Mouse (Mus musculus) hindbrain, embryonic 10.5 days (tissue): ENCODE data around the gene Sst. TPM values are rescaled to one million over a fixed set of nuclear protein-coding genes. Genes with fewer than 3 reads are reported as not detected.
"Not testable (repeated sequence)": the region's sequence is repeated elsewhere in the genome, so short reads cannot be mapped to it uniquely, and the experiment has no call there.

ENCODE experiments used
- DNase-seq: peaks from one replicate; pipeline ENCODE4 v3.0.0-alpha.2; 2017; ENCODE audit warnings: low spot score
- H3K27ac ChIP-seq: fragments of 300-500 bp; sonication (generic); 2 replicates; pipeline ENCODE4 v1.5.1; 2016; ENCODE audit warnings: mild to moderate bottlenecking, moderate library complexity
- H3K27me3 ChIP-seq: fragments of 300-500 bp; sonication (generic); 2 replicates; pipeline ENCODE4 v1.6.1; 2016; ENCODE audit warnings: mild to moderate bottlenecking; ENCODE audit not compliant: poor library complexity, insufficient read depth, severe bottlenecking
- H3K36me3 ChIP-seq: fragments of 300-500 bp; sonication (generic); 2 replicates; pipeline ENCODE4 v1.6.1; 2016; ENCODE audit warnings: mild to moderate bottlenecking, moderate library complexity
- H3K4me1 ChIP-seq: fragments of 300-500 bp; sonication (generic); replicated peaks from 2 replicates; pipeline ENCODE4 v1.6.1; 2016; ENCODE audit warnings: mild to moderate bottlenecking
- H3K4me3 ChIP-seq: fragments of 300-500 bp; sonication (generic); 2 replicates; pipeline ENCODE4 v1.5.1; 2016; ENCODE audit warnings: mild to moderate bottlenecking, moderate library complexity
- H3K9me3 ChIP-seq: fragments of 300-500 bp; sonication (generic); 2 replicates; pipeline ENCODE4 v1.6.1; 2016; ENCODE audit warnings: mild to moderate bottlenecking, moderate library complexity
- WGBS: fragments of 180-500 bp; shearing (Covaris S2); methylation state at CpG from one replicate; pipeline ENCODE4 v1.1.7; 2016; 5-methylcytosine and 5-hydroxymethylcytosine counted together
- polyA plus RNA-seq: library from polyadenylated mRNA; unstranded; fragments of >200 nt; fragmentation: Nextera tagmentation; extraction: Ambion mirVana; gene quantifications from 2 replicates; pipeline ENCODE4 v1.2.1, GENCODE M21; 2016

Gene Sst
- polyA plus RNA-seq = 101 and 111 TPM in 2 replicates

DNA sequence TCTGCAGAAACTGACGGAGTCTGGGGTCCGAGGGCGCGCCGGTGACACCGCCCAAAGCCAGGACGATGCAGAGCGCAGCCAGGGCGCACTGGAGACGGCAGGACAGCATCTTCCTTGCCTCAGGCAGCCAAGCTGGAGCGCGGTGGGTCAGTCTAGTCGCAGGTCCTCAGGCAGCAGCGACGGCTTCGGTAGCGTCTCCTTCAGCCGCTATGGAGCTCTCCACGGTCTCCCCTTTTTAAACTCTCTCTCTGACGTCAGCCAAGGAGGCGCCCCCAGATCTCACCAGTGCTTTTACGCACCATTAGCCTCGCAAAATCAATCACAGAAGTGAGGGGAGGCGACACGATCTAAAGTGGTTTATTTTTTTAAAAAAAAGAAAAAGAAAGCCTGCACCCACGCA lies at the start of gene Sst:
Sst (minus strand) TSS at position 323 of the 400 bp plus-strand sequence.
- 6% methylated on average over 26 of the region's 26 CpGs for WGBS
- H3K27me3 ChIP-seq = peaks cover 39% of the 10 kb centered on the region
- H3K4me1 ChIP-seq = peaks cover 11% of the 10 kb centered on the region; the same call in 1 of the 2 replicates
- H3K4me3 ChIP-seq = peak within 1 kb of the TSS; percentile 37
- peak; percentile 18 for DNase-seq
- H3K9me3 ChIP-seq = no peaks in the 10 kb centered on the region
- no peak within 1 kb of the TSS for H3K27ac ChIP-seq
- no peaks in the 10 kb centered on the region for H3K36me3 ChIP-seq

DNA sequence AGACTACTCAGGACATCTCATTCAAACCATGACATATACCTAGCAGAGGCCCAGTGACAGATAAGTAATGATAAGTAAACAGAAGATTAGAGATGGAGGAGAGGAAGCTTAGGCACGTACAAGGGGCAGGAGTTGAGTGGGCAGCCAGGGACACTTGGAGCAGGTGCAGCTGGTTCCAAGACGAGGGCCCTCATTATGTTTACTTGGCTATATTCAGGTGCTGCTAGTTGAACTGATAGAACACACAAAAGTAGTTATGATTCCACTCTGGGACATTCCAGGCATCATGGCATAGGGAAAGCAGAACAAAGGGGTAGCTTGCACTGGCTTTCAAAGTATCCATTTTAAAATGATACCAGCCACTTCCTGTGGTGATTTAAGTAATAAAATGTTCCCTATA lies 43.6 kb upstream of the Sst start:
- no peak overlapping the region for H3K4me3 ChIP-seq
- 90% methylated on average over 2 of the region's 2 CpGs for whole genome bisulfite sequencing
- H3K36me3 ChIP-seq = no peaks in the 10 kb centered on the region
- no peaks in the 10 kb centered on the region for H3K4me1 ChIP-seq
- DNase-seq = no peak
- no peaks in the 10 kb centered on the region for H3K9me3 ChIP-seq
- H3K27ac ChIP-seq = no peak overlapping the region
- no peaks in the 10 kb centered on the region for H3K27me3 ChIP-seq

DNA sequence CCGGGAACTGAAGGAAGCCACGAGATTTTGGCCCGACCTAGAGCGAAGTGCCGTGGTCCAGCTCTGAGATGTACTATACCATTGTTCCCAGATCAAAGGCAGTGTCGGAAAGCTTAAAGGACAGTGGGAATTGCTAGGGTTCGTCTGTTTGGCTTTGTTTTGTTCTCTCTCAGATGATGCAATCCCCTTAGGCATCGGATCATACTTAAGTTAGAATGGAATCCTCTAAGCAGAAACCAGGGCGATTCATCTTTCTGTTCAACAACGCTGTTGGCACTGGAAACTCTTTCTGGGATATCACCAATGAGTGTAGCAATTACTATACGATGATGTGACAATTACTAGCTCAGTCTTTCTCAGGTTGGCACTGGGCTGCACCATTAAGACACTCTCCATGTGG lies 41.5 kb upstream of the Sst start, which contains the start of gene Rtp2:
Rtp2 (minus strand) TSS at position 101 of the 400 bp plus-strand sequence.
- Histone ChIP-seq H3K27me3 (no peaks in the 10 kb centered on the region), H3K4me3 (no peak within 1 kb of the TSS), H3K27ac (no peak within 1 kb of the TSS), H3K36me3 (no peaks in the 10 kb centered on the region), H3K4me1 (no peaks in the 10 kb centered on the region), H3K9me3 (no peaks in the 10 kb centered on the region)
- no peak for DNase-seq
- 77% methylated on average over 11 of the region's 11 CpGs for WGBS

DNA sequence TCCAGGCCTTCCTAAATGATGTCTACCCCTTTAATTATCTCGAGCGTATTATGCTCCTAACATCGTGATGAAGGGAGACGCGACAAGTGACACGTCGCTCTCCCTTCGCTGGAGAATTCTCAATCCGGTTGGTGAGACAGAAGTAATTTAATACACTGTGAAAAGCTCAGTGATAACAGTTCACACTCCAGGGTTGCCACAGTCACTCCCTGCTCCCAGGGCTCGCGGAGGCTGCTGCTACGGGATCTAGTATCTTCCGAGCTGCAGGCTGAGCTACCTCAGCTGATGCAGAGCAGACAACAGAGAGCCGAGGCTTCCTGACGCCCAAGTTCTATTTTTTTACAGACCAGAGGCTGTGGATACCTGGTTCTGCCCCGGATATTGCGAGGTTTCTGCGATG lies 40.5 kb upstream of the Sst start:
- DNase-seq = no peak
- no peaks in the 10 kb centered on the region for H3K9me3 ChIP-seq
- 82% methylated on average over 18 of the region's 18 CpGs for WGBS

DNA sequence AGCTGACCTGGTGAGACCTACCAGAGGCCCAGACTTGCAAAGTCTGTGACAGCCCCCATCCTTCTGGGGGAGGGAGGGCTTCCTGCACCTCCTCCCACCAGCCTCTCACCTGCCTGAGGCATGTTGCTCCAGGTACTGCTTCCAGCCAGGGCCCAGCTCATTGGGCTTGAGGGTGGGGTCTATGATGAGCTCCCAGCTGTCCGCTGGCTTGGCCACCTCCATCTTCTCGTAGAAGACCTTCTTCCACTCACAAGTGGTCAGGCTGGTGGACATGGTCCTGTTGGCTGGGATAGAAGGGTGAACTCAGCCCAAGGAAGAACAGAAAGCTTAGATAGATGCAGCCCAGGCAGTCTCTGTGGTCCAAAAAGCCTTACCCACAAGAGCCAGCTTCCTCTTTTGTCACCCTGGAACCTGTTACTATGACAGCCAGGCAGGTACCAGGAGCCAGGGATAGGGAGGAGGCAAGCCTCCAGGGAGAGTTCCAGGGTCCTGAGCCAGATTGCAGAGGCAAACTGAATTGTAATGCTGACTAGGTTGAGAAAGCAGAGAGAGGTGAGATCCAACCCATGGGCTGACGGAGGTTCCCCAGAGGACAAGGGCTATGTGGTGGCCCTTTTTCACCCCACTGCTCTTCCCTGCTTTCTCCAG lies 39.8 kb upstream of the Sst start:
- Histone ChIP-seq H3K36me3 (no peaks in the 10 kb centered on the region), H3K9me3 (no peaks in the 10 kb centered on the region), H3K27me3 (no peaks in the 10 kb centered on the region), H3K27ac (no peak overlapping the region), H3K4me1 (no peaks in the 10 kb centered on the region), H3K4me3 (no peak overlapping the region)
- WGBS = 86% methylated on average over 3 of the region's 3 CpGs
- no peak for DNase-seq

More for the DNA sequence above, 40.5 kb upstream of the Sst start:
- Histone ChIP-seq H3K4me3 (no peak overlapping the region), H3K4me1 (no peaks in the 10 kb centered on the region), H3K36me3 (no peaks in the 10 kb centered on the region), H3K27ac (no peak overlapping the region), H3K27me3 (no peaks in the 10 kb centered on the region)

DNA sequence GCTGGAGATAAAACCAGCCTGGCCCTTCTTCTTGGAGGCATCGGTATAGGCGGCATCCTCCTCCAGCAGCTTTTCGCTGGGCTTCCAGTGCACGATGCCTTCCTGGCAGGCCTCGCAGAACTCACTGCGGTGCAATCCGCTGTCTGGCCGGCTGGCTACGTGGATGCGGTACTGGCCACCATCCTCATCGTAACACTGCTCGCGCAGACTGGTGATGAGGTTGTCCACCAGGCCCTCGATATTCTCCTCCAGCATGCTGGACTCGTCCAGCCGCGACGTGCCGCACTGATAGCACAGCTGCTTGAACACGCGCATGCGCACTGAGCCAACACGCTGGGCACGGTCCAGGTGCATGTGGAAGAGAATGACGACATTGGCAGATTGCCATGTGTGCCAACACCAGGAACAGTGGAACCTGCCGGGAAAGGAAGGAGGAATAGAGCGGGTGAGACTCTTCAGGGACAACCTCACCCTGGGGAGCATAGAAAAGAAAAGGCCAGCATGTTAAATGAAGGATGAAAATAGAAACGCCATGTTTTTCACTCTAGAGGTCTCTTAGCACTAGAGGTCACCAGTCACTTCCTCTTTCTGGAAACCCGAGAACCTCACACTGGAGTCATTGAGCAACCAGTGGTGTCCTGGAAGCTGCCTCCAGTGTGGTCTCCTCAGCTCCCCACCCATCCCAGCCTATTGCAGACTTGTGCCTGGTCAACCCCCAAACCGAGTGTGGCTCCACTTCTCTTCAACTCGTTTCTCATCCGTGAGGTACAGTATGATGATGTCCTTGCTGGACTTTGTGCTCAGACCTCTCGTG lies 36.8 kb upstream of the Sst start:
- 94% methylated on average over 33 of the region's 33 CpGs for WGBS
- Histone ChIP-seq H3K4me1 (no peaks in the 10 kb centered on the region), H3K9me3 (no peaks in the 10 kb centered on the region), H3K27ac (no peak overlapping the region), H3K27me3 (no peaks in the 10 kb centered on the region), H3K4me3 (no peak overlapping the region), H3K36me3 (no peaks in the 10 kb centered on the region)
- DNase-seq = no peak

DNA sequence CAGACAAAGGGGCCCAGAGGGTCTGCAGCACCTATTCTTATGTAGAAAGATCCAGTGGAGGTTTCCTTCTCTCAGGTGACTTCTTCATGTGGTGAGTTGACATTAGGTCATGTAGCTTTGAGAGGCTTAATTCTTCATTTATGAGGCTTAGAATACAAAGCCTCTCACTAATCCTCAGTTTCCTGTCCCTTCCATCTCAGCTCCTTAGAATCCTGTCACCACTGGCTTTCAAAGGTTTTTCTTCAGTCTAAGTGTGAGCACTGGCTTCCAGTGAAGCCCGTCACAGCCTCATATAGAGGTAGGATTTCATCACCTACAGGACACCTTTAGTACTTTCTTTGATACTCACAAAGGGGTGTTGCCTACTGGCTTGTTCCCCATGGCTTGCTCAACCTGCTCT lies 32.1 kb upstream of the Sst start:
- DNase-seq = no peak
- WGBS = 88% methylated on average over 1 of the region's 1 CpGs
- Histone ChIP-seq H3K4me3 (no peak overlapping the region), H3K27me3 (no peaks in the 10 kb centered on the region), H3K36me3 (no peaks in the 10 kb centered on the region), H3K9me3 (no peaks in the 10 kb centered on the region), H3K27ac (no peak overlapping the region), H3K4me1 (no peaks in the 10 kb centered on the region)

DNA sequence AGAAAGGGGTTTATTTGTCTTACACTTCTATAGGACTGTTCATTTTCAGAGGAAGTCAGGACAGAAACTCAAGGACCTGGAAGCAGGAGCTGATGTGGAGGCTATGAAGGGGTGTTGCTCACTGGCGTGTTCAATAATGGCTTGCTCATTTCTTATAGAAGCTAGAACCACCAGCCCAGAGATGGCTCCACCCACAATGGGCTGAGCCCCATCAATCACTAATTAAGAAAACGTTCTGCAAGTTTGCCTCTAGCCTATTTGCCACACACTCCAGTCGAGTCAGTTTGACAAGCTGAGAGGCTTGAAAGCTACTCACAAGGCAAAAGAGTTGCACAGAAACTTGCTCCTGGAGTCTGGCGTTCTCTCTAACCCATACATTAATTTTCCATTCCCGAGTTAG lies 30.9 kb upstream of the Sst start:
- H3K27ac ChIP-seq = no peak overlapping the region
- no peak overlapping the region for H3K4me3 ChIP-seq
- 82% methylated on average over 5 of the region's 5 CpGs for WGBS
- H3K36me3 ChIP-seq = no peaks in the 10 kb centered on the region
- H3K4me1 ChIP-seq = no peaks in the 10 kb centered on the region
- H3K27me3 ChIP-seq = no peaks in the 10 kb centered on the region
- H3K9me3 ChIP-seq = no peaks in the 10 kb centered on the region
- no peak for DNase-seq

DNA sequence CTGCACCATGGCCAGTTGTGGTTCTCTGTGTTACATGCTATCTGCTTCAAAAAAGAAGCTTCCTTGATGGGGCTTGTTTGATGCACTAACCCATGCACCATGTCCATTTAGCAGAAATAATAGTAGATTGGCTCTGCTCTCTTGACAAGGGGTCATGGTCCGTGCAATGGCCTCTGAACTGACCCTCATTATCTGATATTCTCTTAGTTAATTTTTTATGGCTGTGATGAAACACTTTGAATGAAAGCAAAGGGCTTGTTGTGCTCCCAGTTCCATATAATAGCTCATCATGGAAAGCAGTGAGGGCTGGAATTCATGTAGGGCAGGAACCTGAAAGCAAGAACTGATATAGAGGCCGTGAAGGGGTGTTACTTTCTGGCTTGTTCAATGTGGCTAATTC lies 28.7 kb upstream of the Sst start:
- Histone ChIP-seq H3K27me3 (no peaks in the 10 kb centered on the region), H3K27ac (no peak overlapping the region), H3K9me3 (no peaks in the 10 kb centered on the region), H3K4me1 (no peaks in the 10 kb centered on the region), H3K36me3 (no peaks in the 10 kb centered on the region), H3K4me3 (no peak overlapping the region)
- WGBS = 86% methylated on average over 2 of the region's 2 CpGs
- DNase-seq = no peak

DNA sequence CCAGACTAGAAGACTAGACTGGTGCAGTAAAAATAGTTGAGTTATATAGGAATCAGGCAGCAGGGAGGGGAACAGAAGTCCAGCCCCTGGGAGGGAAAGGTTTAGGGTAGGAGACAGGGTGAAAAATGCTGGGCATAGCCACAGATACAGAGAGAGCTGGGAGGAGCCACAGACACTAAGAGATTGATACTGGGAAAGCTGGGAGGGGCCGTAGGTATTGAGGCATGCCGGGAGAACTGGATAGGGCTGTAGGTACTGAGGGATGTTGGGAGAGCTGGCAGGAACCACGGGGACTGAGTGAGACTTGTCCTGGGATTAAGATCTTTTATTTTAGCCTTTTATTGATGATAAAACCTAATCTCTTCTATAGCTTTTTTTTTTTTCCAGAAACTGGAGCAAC lies 22.6 kb upstream of the Sst start:
- no peak overlapping the region for H3K4me3 ChIP-seq

DNA sequence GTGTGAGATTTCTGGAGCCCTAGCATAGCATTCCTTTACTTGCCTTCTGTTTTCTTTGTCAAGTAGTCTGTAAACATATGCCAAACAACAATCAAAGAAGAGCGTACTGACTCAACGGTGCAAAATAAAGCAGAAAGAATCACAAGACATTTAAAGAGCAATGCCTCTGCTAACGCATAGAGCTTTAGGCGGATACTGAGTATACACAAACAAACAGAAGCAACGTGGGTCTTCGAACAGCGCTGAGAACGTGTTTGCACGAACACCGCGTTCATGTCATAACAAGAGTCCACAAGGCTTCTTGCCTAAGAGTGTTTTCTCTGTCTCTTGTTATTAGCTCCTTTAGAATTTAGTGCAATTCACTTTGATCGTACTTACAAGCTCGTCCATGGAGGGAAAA lies 22.0 kb upstream of the Sst start:
- 86% methylated on average over 13 of the region's 13 CpGs for WGBS
- H3K4me3 ChIP-seq = no peak overlapping the region
- H3K4me1 ChIP-seq = no peaks in the 10 kb centered on the region
- H3K27me3 ChIP-seq = no peaks in the 10 kb centered on the region
- DNase-seq = no peak
- H3K36me3 ChIP-seq = no peaks in the 10 kb centered on the region
- H3K9me3 ChIP-seq = no peaks in the 10 kb centered on the region
- H3K27ac ChIP-seq = no peak overlapping the region

More for the DNA sequence above, 22.6 kb upstream of the Sst start:
- H3K27ac ChIP-seq = no peak overlapping the region
- no peaks in the 10 kb centered on the region for H3K9me3 ChIP-seq
- H3K36me3 ChIP-seq = no peaks in the 10 kb centered on the region
- H3K4me1 ChIP-seq = no peaks in the 10 kb centered on the region
- WGBS = 61% methylated on average over 3 of the region's 3 CpGs
- no peaks in the 10 kb centered on the region for H3K27me3 ChIP-seq
- no peak for DNase-seq

DNA sequence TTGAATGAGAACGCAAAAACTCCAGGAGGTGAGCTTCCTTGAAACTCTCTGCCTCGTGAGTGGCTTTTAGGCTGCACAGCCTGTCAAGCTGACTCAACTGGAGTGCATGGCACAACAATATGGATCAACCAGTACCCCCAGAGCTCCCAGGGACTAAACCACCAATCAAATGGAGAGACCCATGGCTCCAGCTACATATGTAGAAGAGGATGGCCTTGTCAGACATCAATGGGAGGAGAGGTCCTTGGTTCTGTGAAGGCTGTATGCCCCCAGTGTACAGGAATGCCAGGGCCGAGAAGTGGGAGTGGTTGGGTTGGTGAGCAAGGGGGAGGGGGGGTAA lies 18.2 kb upstream of the Sst start:
- 89% methylated on average over 3 of the region's 3 CpGs for WGBS
- not testable (repeated sequence) for DNase-seq, H3K36me3 ChIP-seq, H3K9me3 ChIP-seq, H3K27ac ChIP-seq, H3K27me3 ChIP-seq, H3K4me3 ChIP-seq, H3K4me1 ChIP-seq
